Mouse (Mus musculus) brain, embryonic 14.5 days (tissue): ENCODE data around the gene Plcd1.

Experiments
- CTCF ChIP-seq: fragments of 200-500 bp; IDR thresholded peaks from 2 replicates; pipeline ENCODE4 v1.5.1; 2012; ENCODE audit warnings: inconsistent platforms, mild to moderate bottlenecking, moderate library complexity, borderline replicate concordance; ENCODE audit not compliant: insufficient read depth, insufficient read length; ENCODE audit errors: extremely low read depth
- POLR2A ChIP-seq: fragments of 200-500 bp; IDR thresholded peaks from 2 replicates; pipeline ENCODE4 v1.6.1; 2012; ENCODE audit warnings: mild to moderate bottlenecking, inconsistent platforms, borderline replicate concordance; ENCODE audit not compliant: poor library complexity, insufficient read depth, insufficient read length, severe bottlenecking; ENCODE audit errors: extremely low read depth

DNA sequence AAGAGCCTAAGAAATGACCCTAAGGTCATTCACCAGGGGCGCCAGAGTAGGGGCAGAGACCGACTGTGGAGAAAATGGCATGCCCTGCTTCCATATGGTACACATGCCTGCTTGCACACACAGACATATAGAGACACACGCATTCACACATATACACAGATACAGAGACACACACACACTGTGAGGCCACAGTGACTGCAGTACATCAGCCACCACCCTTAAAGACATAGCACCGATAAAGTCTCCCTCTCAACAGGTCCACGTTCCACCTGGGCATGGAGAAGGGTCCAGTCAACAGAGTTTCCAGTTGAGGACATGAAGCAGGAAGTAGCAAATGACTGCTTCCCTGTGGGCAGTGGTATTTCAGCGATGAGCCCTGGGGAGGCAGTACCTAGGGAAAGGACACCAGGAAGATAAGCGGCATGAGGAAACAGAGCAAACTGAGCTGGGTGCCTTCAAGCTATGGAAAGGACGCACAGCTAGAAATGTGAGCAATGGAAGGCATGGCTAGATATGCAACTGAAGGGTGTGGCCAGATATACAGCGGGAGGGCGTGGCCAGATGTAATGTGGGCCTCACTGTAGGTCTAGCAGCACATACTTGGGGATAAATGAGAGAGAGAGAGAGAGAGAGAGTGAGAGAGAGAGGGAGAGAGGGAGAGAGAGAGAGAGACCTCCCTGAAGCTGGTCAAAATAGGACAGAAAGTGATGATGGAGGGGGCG is 45.0 kb downstream of the Plcd1 start:
- TF ChIP-seq CTCF (no peak), POLR2A (no peak)
